Mouse (Mus musculus): ENCODE results near the gene Cdh13. TPM values are rescaled to one million over a fixed set of nuclear protein-coding genes. Genes with fewer than 3 reads are reported as not detected.

Cdh13 gene
- polyA plus RNA-seq, 1 experiment: 9.4 TPM

DNA sequence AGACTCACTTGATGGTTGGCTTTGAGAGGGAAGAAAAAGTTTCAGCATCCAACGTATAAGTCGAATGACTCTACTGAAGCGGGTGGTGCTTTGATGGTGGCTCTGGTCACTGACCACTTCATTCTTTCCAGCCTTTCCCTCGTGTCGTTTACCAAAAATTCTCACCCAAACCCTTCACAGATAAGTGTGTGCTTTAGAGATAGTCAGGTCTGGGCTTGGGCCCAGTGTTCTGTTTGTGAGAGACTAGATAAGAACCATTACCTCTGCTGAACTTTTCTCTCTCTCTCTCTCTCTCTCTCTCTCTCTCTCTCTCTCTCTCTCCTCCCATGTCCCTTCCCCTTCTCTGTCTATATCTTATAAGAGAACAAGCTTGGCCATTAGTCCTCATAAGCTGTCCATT, 342.9 kb downstream of the Cdh13 start:
- Histone ChIP-seq H3K27me3 (ENCODE audit: control insufficient read depth, insufficient read depth, insufficient read length) (no peaks in the 10 kb centered on the region), H3K79me3 (ENCODE audit: low read depth) (no peaks in the 10 kb centered on the region), H3ac (ENCODE audit: control insufficient read depth, insufficient read length, low read depth) (no peak overlapping the region), H3K4me3 (ENCODE audit: insufficient read depth, poor library complexity, severe bottlenecking) (no peak overlapping the region), H3K79me2 (ENCODE audit: control insufficient read depth, insufficient read depth) (no peaks in the 10 kb centered on the region), H3K36me3 (ENCODE audit: control insufficient read depth, insufficient read depth) (no peaks in the 10 kb centered on the region)
- no peak for TF ChIP-seq USF1 (IDR thresholded peaks at IDR 0.05; ENCODE audit: low read depth)
- TF ChIP-seq MYOD1 (IDR thresholded peaks at IDR 0.05; ENCODE audit: control insufficient read depth, insufficient read length, low read depth): no peak
- no peak for TF ChIP-seq MAX (IDR thresholded peaks at IDR 0.05)
- no peak for TF ChIP-seq MYOG (IDR thresholded peaks at IDR 0.05; ENCODE audit: control insufficient read depth, extremely low read depth, insufficient read length)
- no peak for TF ChIP-seq CTCF (IDR thresholded peaks at IDR 0.05; ENCODE audit: control insufficient read depth, insufficient read depth, insufficient read length)
- TF ChIP-seq CEBPB (IDR thresholded peaks at IDR 0.05; ENCODE audit: low read depth): no peak
- no peak for TF ChIP-seq FOSL1 (IDR thresholded peaks at IDR 0.05; ENCODE audit: insufficient read depth, low read length, poor library complexity, severe bottlenecking)

DNA sequence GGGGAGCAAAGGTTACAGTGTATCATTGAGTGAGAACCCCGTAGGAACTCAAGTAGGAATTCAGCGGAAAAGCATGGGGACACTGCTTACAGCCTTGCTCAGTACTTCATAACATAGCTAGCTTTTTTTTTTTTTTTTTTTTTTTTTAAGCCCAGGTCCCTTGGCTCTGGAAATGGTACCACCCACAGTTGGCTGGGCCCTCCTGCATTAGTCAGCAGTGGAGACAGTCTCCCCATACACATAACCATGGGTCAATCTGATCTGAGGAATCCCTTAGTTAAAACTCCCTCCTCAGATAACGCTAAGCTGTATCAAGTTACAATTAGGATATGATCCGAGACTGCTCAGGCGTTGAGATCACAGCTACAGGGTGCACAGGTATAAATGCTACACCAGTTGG, 344.2 kb downstream of the Cdh13 start:
- no peaks in the 10 kb centered on the region for H3K36me3 ChIP-seq (ENCODE audit: control insufficient read depth, insufficient read depth)
- no peaks in the 10 kb centered on the region for H3K27me3 ChIP-seq (ENCODE audit: control insufficient read depth, insufficient read depth, insufficient read length)
- H3K4me3 ChIP-seq (ENCODE audit: insufficient read depth, poor library complexity, severe bottlenecking): no peak overlapping the region
- no peaks in the 10 kb centered on the region for H3K79me3 ChIP-seq (ENCODE audit: low read depth)
- H3ac ChIP-seq (ENCODE audit: control insufficient read depth, insufficient read length, low read depth): no peak overlapping the region
- no peaks in the 10 kb centered on the region for H3K79me2 ChIP-seq (ENCODE audit: control insufficient read depth, insufficient read depth)
- TF ChIP-seq CEBPB (IDR thresholded peaks at IDR 0.05; ENCODE audit: low read depth): no peak
- TF ChIP-seq MAX (IDR thresholded peaks at IDR 0.05): no peak
- TF ChIP-seq CTCF (IDR thresholded peaks at IDR 0.05; ENCODE audit: control insufficient read depth, insufficient read depth, insufficient read length): no peak
- no peak for TF ChIP-seq MYOG (IDR thresholded peaks at IDR 0.05; ENCODE audit: control insufficient read depth, extremely low read depth, insufficient read length)
- TF ChIP-seq FOSL1 (IDR thresholded peaks at IDR 0.05; ENCODE audit: insufficient read depth, low read length, poor library complexity, severe bottlenecking): no peak
- no peak for TF ChIP-seq MYOD1 (IDR thresholded peaks at IDR 0.05; ENCODE audit: control insufficient read depth, insufficient read length, low read depth)
- no peak for TF ChIP-seq USF1 (IDR thresholded peaks at IDR 0.05; ENCODE audit: low read depth)

- Histone ChIP-seq H3K4me3 (ENCODE audit: insufficient read depth, poor library complexity, severe bottlenecking) (no peak overlapping the region), H3K36me3 (ENCODE audit: control insufficient read depth, insufficient read depth) (no peaks in the 10 kb centered on the region), H3K79me2 (ENCODE audit: control insufficient read depth, insufficient read depth) (no peaks in the 10 kb centered on the region), H3K27me3 (ENCODE audit: control insufficient read depth, insufficient read depth, insufficient read length) (no peaks in the 10 kb centered on the region), H3ac (ENCODE audit: control insufficient read depth, insufficient read length, low read depth) (no peak overlapping the region), H3K79me3 (ENCODE audit: low read depth) (no peaks in the 10 kb centered on the region)
- TF ChIP-seq FOSL1 (IDR thresholded peaks at IDR 0.05; ENCODE audit: insufficient read depth, low read length, poor library complexity, severe bottlenecking): no peak
- TF ChIP-seq CTCF (IDR thresholded peaks at IDR 0.05; ENCODE audit: control insufficient read depth, insufficient read depth, insufficient read length): no peak
- TF ChIP-seq MYOG (IDR thresholded peaks at IDR 0.05; ENCODE audit: control insufficient read depth, extremely low read depth, insufficient read length): no peak
- no peak for TF ChIP-seq MYOD1 (IDR thresholded peaks at IDR 0.05; ENCODE audit: control insufficient read depth, insufficient read length, low read depth)
- no peak for TF ChIP-seq MAX (IDR thresholded peaks at IDR 0.05)
- TF ChIP-seq USF1 (IDR thresholded peaks at IDR 0.05; ENCODE audit: low read depth): no peak
- TF ChIP-seq CEBPB (IDR thresholded peaks at IDR 0.05; ENCODE audit: low read depth): no peak
Observed at GRCm38 (mm10) chr8:118628702-118629101, 345.2 kb downstream of the Cdh13 start.

- TF ChIP-seq MAX (IDR thresholded peaks at IDR 0.05): no peak
- TF ChIP-seq USF1 (IDR thresholded peaks at IDR 0.05; ENCODE audit: low read depth): no peak
- no peak for TF ChIP-seq CEBPB (IDR thresholded peaks at IDR 0.05; ENCODE audit: low read depth)
- TF ChIP-seq MYOG (IDR thresholded peaks at IDR 0.05; ENCODE audit: control insufficient read depth, extremely low read depth, insufficient read length): no peak
- TF ChIP-seq FOSL1 (IDR thresholded peaks at IDR 0.05; ENCODE audit: insufficient read depth, low read length, poor library complexity, severe bottlenecking): no peak
- TF ChIP-seq MYOD1 (IDR thresholded peaks at IDR 0.05; ENCODE audit: control insufficient read depth, insufficient read length, low read depth): no peak
- TF ChIP-seq CTCF (IDR thresholded peaks at IDR 0.05; ENCODE audit: control insufficient read depth, insufficient read depth, insufficient read length): no peak
- Histone ChIP-seq H3K36me3 (ENCODE audit: control insufficient read depth, insufficient read depth) (no peaks in the 10 kb centered on the region), H3K27me3 (ENCODE audit: control insufficient read depth, insufficient read depth, insufficient read length) (no peaks in the 10 kb centered on the region), H3K4me3 (ENCODE audit: insufficient read depth, poor library complexity, severe bottlenecking) (no peak overlapping the region), H3K79me3 (ENCODE audit: low read depth) (no peaks in the 10 kb centered on the region), H3ac (ENCODE audit: control insufficient read depth, insufficient read length, low read depth) (no peak overlapping the region), H3K79me2 (ENCODE audit: control insufficient read depth, insufficient read depth) (no peaks in the 10 kb centered on the region)
Observed at GRCm38 (mm10) chr8:118635296-118636060, 351.9 kb downstream of the Cdh13 start.

- no peaks in the 10 kb centered on the region for H3K79me3 ChIP-seq (ENCODE audit: low read depth)
- no peak overlapping the region for H3ac ChIP-seq (ENCODE audit: control insufficient read depth, insufficient read length, low read depth)
- no peaks in the 10 kb centered on the region for H3K27me3 ChIP-seq (ENCODE audit: control insufficient read depth, insufficient read depth, insufficient read length)
- no peaks in the 10 kb centered on the region for H3K79me2 ChIP-seq (ENCODE audit: control insufficient read depth, insufficient read depth)
- H3K4me3 ChIP-seq (ENCODE audit: insufficient read depth, poor library complexity, severe bottlenecking): no peak overlapping the region
- TF ChIP-seq MAX (IDR thresholded peaks at IDR 0.05) (no peak), CEBPB (IDR thresholded peaks at IDR 0.05; ENCODE audit: low read depth) (no peak), FOSL1 (IDR thresholded peaks at IDR 0.05; ENCODE audit: insufficient read depth, low read length, poor library complexity, severe bottlenecking) (no peak), USF1 (IDR thresholded peaks at IDR 0.05; ENCODE audit: low read depth) (no peak), MYOD1 (IDR thresholded peaks at IDR 0.05; ENCODE audit: control insufficient read depth, insufficient read length, low read depth) (no peak), CTCF (IDR thresholded peaks at IDR 0.05; ENCODE audit: control insufficient read depth, insufficient read depth, insufficient read length) (no peak), MYOG (IDR thresholded peaks at IDR 0.05; ENCODE audit: control insufficient read depth, extremely low read depth, insufficient read length) (no peak)
- H3K36me3 ChIP-seq (ENCODE audit: control insufficient read depth, insufficient read depth): no peaks in the 10 kb centered on the region
Observed at GRCm38 (mm10) chr8:118639606-118640005, 356.1 kb downstream of the Cdh13 start.
